Mouse (Mus musculus): ENCODE data around the gene Mfsd4b5.
"Not testable (repeated sequence)": the region's sequence is repeated elsewhere in the genome, so short reads cannot be mapped to it uniquely, and the experiment has no call there.

The Mfsd4b5 gene

DNA sequence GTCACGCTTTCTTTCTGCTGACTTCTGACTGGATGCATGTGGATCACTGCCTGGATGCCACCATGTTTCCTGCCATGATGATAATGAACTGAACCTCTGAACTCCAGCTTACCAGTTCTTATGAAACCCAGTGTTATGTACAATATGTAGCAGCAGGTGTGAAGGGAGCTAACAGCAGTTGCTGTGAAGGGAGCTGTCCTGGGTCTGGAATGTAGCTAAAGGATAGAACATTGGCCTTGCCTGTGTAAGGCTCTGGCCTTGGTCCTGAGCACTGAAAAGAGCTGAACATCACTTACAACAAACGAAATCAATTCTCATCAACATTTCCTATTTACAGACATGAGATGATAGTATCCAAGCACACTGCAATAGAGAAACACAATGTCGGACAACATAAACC, 18.9 kb downstream of the Mfsd4b5 start:
- no peak for DNase-seq (ENCODE audit: low read depth, low spot score)

DNA sequence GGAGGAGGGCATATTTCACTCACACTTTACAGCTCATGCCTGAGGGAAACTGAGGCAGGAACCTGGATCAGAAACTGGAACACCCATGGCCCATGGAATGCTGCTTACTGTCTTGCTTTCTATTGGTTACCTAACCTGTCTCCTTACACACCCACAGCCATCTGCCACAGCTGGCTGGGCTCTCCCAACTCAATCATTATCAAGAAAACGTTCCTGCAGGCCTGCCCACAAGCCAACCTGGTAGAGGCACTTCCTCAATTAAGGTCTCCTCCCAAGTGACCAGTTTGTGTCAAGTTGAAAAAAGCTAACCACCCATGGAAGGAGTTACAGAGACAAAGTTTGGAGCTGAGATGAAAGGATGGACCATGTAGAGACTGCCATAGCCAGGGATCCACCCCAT, 24.5 kb downstream of the Mfsd4b5 start:
- DNase-seq (ENCODE audit: low read depth, low spot score): no peak

DNA sequence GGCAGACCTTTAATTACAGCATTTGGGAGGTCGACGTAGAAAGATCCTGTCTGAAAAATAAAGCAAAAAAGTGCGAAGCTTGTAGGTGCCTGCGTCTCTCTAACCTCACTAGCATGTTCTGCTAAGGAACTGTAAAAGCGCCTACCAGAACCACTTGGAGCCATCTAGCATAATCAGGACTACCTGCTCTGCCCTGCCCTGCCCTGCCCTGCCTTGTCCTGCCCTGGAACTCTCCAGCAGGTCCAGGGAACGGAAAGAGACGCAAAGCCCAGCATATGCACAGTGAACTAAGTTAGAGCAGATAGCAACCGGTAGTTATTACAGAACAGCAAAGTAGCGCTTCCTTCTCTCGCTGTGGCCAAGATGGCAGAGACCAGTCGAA, 26.0 kb downstream of the Mfsd4b5 start:
- DNase-seq (ENCODE audit: low read depth, low spot score): no peak

DNA sequence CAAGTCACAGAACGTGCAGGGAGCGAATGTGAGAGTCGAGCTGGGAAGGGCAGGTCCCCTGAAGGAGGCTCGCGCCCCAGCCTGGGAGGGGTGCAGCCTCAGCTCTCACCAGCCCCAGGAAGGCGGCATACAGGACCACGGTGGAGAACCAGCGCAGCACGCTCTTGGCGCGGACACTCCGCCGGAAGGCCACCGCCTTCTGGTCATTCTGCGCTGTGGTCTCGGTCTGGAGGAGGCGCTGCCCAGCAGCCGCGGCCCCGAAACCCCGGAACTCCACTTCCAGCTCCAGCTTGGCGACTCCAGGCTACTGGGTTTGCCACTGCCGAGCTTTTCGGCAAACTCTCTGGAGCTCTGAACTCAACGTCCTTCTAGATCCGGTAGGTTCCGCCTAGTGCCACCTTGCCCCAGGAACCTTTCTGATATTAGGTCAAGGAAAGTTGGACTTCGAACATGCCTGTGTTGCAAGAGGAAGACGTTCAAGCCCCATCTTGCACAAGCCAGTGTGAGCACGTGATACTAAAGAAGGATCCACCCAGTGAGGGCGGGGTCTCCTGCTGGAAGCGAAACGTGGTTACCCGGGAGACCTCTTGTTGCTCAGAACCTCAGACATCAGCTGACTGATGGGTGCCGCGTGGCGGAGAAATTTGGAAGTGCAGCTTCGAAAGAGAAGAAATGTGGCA, 26.5 kb downstream of the Mfsd4b5 start, which contains the start of gene Mfsd4b3:
Gene Mfsd4b3 (minus strand): TSS at position 393 of the 680 bp plus-strand sequence.
- peak; percentile 97 for DNase-seq (ENCODE audit: low read depth, low spot score)

DNA sequence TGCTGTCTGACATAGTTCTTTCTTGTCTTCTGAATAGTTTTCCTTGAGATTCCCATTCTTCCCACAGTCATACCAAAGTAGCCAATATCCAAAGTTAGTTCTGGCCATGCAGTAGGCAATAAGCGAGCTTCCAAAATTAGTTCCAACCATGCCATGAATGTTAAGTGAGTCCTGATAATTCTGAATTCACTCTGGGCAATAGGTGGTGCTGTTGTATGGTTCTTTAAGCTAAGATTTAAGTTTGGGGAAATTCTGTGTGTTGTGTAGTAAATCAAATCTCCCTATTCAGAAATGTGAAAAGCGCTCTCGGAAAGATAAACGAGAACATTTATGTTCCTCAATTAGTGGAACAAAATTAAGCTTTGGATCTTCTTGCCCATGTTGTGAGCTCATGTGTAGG, 28.2 kb downstream of the Mfsd4b5 start:
- DNase-seq (ENCODE audit: low read depth, low spot score): peak; percentile 55

DNA sequence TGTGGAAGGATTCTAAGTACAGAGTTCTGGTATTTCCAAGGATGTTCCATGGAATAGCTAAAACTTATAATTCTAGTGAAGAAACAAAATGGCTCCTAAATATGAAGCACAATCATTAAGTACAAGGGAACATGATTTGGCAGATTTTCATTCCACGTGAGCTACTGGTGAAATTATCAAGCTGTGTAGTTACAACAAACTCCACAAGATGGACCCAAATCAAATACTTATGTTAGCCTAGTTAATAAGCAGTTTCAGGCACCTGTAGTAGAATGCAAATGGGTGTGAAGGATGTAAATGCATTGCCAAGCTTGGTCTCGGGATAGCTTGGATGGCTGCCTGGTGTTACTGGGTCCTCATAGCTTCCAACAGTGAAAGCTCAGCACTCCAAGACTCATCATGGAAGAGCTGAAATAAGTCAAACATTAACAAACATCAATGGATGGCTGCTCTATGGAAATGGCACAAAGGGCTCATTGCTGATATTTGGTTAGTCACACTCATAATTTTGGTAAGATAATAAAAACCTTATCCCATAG, 30.0 kb downstream of the Mfsd4b5 start:
- no peak for DNase-seq (ENCODE audit: low read depth, low spot score)

DNA sequence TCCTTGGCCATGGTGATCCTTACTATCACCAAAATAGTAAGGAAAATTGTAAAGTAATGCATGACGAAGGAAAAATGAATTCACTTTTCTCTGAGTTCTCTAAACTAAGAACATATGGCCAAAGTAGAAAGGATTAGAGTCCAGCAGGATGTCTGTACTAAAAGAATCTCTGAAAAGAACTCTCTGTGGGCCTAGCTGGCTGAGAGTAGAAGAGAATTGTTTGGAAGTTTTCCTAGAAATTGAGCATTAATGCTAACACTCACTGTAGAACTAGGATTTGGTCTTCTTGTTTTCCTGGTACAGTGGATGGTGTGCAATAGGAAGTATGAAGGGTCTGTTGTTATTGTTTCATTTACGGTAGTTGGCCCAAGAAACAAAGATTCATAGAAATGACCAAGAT, 31.3 kb downstream of the Mfsd4b5 start:
- no peak for DNase-seq (ENCODE audit: low read depth, low spot score)

DNA sequence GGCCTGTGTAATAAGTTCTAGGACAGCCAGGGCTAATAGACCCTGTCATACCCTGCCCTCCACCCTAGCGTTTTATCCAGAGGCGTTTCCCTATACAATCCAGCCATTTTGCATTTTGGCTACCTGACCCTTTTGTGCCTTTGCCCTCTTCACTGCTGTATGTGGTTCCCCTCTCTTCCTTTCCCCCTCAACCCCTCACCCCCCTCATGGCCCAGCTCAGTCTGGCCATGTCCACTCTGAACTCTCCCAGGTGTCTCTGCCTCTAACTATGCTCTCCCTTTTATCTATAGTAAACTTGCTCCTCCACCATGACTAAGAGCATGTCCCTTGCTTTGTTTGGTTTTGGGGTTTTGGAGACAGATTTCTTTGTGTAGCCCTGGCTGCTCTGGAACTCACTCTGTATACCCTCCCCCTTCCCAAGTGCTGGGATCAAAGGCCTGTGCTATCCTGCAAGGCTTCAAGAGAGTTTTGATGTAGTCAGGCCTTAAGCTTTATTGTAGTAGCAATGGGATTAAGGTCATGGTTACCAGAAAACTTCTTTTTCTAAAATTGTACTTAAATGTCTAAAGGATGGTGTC, 37.0 kb downstream of the Mfsd4b5 start:
- no peak for DNase-seq (ENCODE audit: low read depth, low spot score)

DNA sequence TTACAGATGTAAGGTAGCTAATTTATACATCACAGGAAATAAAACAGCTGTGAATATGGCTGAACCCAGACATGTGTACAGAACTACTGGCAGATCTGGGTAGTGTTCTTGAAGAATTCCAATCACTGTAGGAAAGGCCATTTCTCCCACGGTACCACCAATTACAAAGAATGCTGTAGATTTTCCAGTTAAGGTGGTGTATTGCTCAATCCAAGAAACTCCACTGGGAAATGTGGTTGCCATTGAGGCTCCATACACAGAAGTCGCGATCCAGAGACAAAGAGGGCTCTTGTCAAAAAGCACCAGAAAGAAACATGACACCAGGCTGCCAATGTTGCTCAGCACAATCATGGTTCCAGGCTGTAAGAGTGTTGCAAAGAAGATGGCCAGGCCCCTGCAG, 39.3 kb downstream of the Mfsd4b5 start:
- DNase-seq (ENCODE audit: low read depth, low spot score): not testable (repeated sequence)

DNA sequence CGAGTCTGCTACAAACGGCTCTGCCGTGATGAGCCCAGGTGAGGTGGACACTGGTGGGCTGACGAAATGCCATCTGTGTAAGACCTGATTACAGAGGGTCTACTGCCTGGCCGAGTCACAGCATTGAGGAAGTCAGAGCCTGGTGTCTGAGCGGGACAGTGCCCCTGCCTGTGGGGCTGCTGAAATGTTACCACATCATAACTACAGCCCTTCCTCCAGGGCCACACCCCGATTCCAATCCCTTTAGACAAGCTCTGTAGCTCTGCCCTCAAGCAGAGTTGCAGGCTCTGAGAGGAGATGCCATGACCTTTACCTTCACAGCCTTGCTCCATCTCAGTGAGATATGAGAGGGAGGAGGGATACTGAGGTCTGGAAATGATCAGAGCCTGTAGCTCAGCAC, 49.9 kb downstream of the Mfsd4b5 start:
- DNase-seq (ENCODE audit: low read depth, low spot score): no peak

DNA sequence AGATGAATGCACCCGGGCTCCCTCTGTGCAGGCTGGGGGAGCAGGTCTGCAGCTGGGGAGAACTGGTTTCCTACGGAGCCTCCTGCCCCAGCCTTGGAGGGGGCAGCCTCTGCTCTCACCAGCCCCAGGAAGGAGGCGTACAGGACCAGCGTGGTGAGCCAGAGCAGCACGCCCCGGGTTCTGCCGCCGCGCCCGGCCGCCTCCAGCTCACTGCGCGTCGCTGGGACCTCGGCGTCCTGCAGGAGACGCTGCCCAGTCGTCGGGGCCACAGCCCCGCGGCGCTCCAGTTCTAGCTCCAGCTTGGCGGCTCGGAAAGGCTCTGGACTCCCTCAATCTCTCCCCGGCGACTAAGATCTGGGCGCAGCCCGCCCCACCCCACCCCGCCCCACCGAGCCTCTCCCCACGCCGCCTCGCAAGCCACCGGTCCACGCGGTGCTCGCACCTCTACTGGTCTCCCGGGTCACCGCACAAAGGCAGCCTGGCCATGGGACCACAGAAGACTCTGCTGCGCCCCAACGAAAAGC, 59.8 kb downstream of the Mfsd4b5 start, which contains the start of gene Mfsd4b2:
Gene Mfsd4b2 (minus strand): TSS at position 308 of the 524 bp plus-strand sequence.
- DNase-seq (ENCODE audit: low read depth, low spot score): peak; percentile 9

DNA sequence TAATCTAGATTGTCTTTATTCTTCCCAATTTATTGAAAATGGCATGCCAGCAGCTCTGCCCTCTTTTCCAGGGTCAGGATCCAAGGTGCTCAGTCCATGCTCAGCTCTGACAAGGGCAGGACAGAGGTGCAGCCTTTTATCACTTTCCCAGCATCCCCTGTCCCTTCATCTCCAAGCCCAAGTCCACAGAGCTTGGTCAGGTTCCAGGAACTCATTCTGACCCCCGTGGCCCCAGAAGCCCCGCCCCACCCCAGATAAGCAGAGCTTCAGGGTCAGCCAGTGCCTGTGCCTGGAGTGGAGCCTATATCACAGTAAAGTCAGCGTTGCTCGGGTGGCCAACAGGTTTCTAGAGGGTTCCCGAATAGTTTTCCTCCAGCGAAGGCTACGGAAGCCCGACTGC, 61.9 kb downstream of the Mfsd4b5 start:
- not testable (repeated sequence) for DNase-seq (ENCODE audit: low read depth, low spot score)

DNA sequence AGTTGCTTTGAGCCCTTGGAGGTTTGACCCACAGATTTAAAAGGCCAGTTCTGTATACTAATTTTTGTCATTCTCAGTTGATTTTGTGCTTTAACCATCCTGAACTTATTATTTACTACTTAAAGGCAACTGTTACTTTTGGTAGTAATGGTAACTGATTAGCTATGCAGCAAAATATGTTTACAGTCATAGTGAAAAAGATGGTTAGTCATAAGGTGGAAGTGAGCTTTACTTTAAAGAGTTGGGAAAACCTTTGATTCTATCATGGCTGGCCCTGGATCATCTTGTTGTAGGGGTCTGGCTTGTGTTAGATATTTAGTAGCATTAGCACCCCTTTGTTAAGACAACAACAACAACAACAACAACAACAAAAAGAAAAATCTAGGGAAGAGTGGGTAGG, 73.8 kb downstream of the Mfsd4b5 start:
- DNase-seq (ENCODE audit: low read depth, low spot score): no peak

DNA sequence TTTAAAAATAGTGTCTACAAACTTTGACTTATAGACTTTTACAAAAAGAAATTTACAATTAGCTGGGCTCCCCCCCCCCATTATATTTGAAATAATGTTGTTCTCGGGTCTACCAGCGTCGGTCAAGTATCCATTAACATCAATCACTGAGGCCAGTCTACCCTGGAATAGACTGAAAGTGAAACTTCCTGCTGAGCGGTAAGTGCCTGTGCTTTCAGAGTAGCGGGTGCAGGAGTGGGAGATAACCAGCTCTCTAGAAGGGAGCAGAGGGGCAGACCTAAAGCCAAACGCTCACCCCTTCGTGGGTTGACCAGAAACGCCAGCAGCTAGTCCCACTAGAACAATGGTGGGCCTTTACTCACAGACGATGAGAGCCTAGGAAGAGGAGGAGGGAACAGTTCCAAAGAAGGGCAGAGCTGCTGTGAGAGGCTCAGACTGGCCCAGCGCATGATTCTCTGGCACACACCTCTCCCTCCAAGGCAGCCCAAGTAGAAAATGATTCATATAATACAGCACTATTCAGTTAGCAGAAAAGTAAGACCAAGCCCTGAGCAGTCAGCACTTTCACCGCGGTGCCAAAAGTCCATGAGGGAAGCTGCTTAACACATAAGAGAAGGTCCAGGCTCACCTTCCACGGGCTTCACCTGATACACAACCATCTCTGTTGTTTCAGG, 77.5 kb downstream of the Mfsd4b5 start:
- DNase-seq (ENCODE audit: low read depth, low spot score): peak; percentile 31

Data from CD4-positive, CD25-positive, alpha-beta regulatory T cell, adult 2 months (primary cell).